Comparison of ENCODE assay signal across 8 mouse cellular contexts in genomic region chr9:66919981-66920380, GRCm38 (mm10). TPM values are rescaled to one million over a fixed set of nuclear protein-coding genes. Genes with fewer than 3 reads are reported as not detected.
A peak's percentile ranks its signal among the peaks of the same experiment; 100 is the strongest.
DNase-seq lines count a peak whose midpoint lies in the region; ATAC-seq and TF ChIP-seq lines count a peak whose summit lies in the region.

No protein-coding gene starts in this region.

- 1% methylated on average over 14 of the region's 14 CpGs for WGBS in thymus, adult 2 months
- 0% methylated on average over 14 of the region's 14 CpGs for WGBS in hindbrain, embryonic 15.5 days

- H3K36me3 ChIP-seq in thymus, adult 2 months (ENCODE audit: control insufficient read depth, insufficient read depth, low read length): no peaks in the 10 kb centered on the region
- no peaks in the 10 kb centered on the region for H3K36me3 ChIP-seq in hindbrain, embryonic 15.5 days

- DNase-seq in embryo, embryonic 10 days (ENCODE audit: low spot score): peak; percentile 35
- no peak for DNase-seq in embryo, embryonic 10.5 days (ENCODE audit: low spot score)
- peak; percentile 26 for DNase-seq in thymus, adult 2 months
- DNase-seq in thymus, postnatal 0 days (ENCODE audit: low spot score): no peak
- peak; percentile 21 for DNase-seq in lung, postnatal 14 days
- no peak for DNase-seq in layer of hippocampus, adult 8-10 months (ENCODE audit: low spot score in 2 of 2)
- DNase-seq in T-cell, adult 2 months (ENCODE audit: low spot score): no peak

- peak; percentile 62 for ATAC-seq in hindbrain, embryonic 15.5 days (ENCODE audit: low FRiP score, low read depth)

- no peak for TF ChIP-seq POLR2A in thymus, adult 2 months (IDR thresholded peaks at IDR 0.05; ENCODE audit: control insufficient read depth, extremely low read depth, insufficient read depth, low read length, poor library complexity)

- peak overlapping the region; percentile 41 for H3K4me3 ChIP-seq in thymus, adult 2 months (ENCODE audit: control insufficient read depth, insufficient read depth, low read length)
- H3K4me3 ChIP-seq in hindbrain, embryonic 15.5 days: peak overlapping the region; percentile 87

- peak overlapping the region; percentile 86 for H3K4me2 ChIP-seq in hindbrain, embryonic 15.5 days

- no peaks in the 10 kb centered on the region for H3K27me3 ChIP-seq in thymus, adult 2 months (ENCODE audit: control insufficient read depth, insufficient read depth, low read length)
- H3K27me3 ChIP-seq in hindbrain, embryonic 15.5 days: no peaks in the 10 kb centered on the region

- no peaks in the 10 kb centered on the region for H3K9me3 ChIP-seq in hindbrain, embryonic 15.5 days

- no peak overlapping the region for H3K27ac ChIP-seq in thymus, adult 2 months (ENCODE audit: control insufficient read depth, insufficient read depth, low read length)
- H3K27ac ChIP-seq in hindbrain, embryonic 15.5 days (replicated peaks): peak overlapping the region; percentile 76

- TF ChIP-seq CTCF in thymus, adult 2 months (IDR thresholded peaks at IDR 0.05; ENCODE audit: borderline replicate concordance, control insufficient read depth, extremely low read depth, insufficient read depth, low read length, poor library complexity): no peak

- H3K9ac ChIP-seq in hindbrain, embryonic 15.5 days: peak overlapping the region; percentile 18; the same call in 1 of the 2 replicates

- H3K4me1 ChIP-seq in thymus, adult 2 months (replicated peaks; ENCODE audit: control insufficient read depth, insufficient read depth, low read length): peaks cover 15% of the 10 kb centered on the region
- H3K4me1 ChIP-seq in hindbrain, embryonic 15.5 days (replicated peaks): peaks cover 36% of the 10 kb centered on the region

RNA-seq across cellular contexts. Expression of gene Rab8b, which starts 0.5 kb away (rescaled TPM):
- 24.7 and 27.6 TPM in 2 replicates for polyA plus RNA-seq in thymus, adult 2 months (2012; rRNA removed)
- polyA plus RNA-seq in thymus, postnatal 0 days (2015; fragmentation: Nextera tagmentation; extraction: Ambion mirVana): 14.4 and 25.8 TPM in 2 replicates
- polyA plus RNA-seq in hindbrain, embryonic 15.5 days (2015; fragmentation: Nextera tagmentation; extraction: Ambion mirVana): 35.9 and 38.4 TPM in 2 replicates
- 10 to 100 TPM; 37.9 to 58.3 (median 47.4) TPM for total RNA-seq in layer of hippocampus, adult 8-10 months (2022)

RNA-seq across cellular contexts. Expression of gene Rps27l, which starts 25.9 kb away (rescaled TPM):
- polyA plus RNA-seq in thymus, adult 2 months (2012; rRNA removed): 52.2 and 61.1 TPM in 2 replicates
- 828 and 912 TPM in 2 replicates for polyA plus RNA-seq in thymus, postnatal 0 days (2015; fragmentation: Nextera tagmentation; extraction: Ambion mirVana)
- 237 and 266 TPM in 2 replicates for polyA plus RNA-seq in hindbrain, embryonic 15.5 days (2015; fragmentation: Nextera tagmentation; extraction: Ambion mirVana)
- total RNA-seq in layer of hippocampus, adult 8-10 months (2022): 10 to 100 TPM; 38.7 to 48.0 (median 44.1) TPM

RNA-seq across cellular contexts. Expression of gene Lactb, which starts 55.3 kb away (rescaled TPM):
- 12.6 and 19.1 TPM in 2 replicates for polyA plus RNA-seq in thymus, adult 2 months (2012; rRNA removed)
- polyA plus RNA-seq in thymus, postnatal 0 days (2015; fragmentation: Nextera tagmentation; extraction: Ambion mirVana): 9.8 and 10.9 TPM in 2 replicates
- polyA plus RNA-seq in hindbrain, embryonic 15.5 days (2015; fragmentation: Nextera tagmentation; extraction: Ambion mirVana): 11.9 and 12.4 TPM in 2 replicates
- 10 to 100 TPM; 13.8 to 17.4 (median 16.6) TPM for total RNA-seq in layer of hippocampus, adult 8-10 months (2022)

Comparison
In these comparisons a context has a peak if more than half of its experiments do, and no peak if none do; other contexts are left out.
1. DNase-seq: peak in embryo, embryonic 10 days (single experiment), thymus, adult 2 months (single experiment) and lung, postnatal 14 days (single experiment); none in embryo, embryonic 10.5 days (single experiment), thymus, postnatal 0 days (single experiment), layer of hippocampus, adult 8-10 months (0 of 2) and T-cell, adult 2 months (single experiment).